Mouse (Mus musculus) thymus, adult 2 months (tissue): ENCODE measurements around the gene Pilra.

Source experiments
- CTCF ChIP-seq: fragments of 200-500 bp; IDR thresholded peaks from 2 replicates; pipeline ENCODE4 v1.5.1; 2012; ENCODE audit warnings: mild to moderate bottlenecking, control low read depth, low read length, moderate library complexity, borderline replicate concordance; ENCODE audit not compliant: control insufficient read depth, poor library complexity, insufficient read depth; ENCODE audit errors: extremely low read depth
- POLR2A ChIP-seq: fragments of 200-500 bp; IDR thresholded peaks from 2 replicates; pipeline ENCODE4 v1.6.1; 2012; ENCODE audit warnings: mild to moderate bottlenecking, low read length, control low read depth, moderate library complexity; ENCODE audit not compliant: control insufficient read depth, poor library complexity, insufficient read depth; ENCODE audit errors: extremely low read depth

DNA sequence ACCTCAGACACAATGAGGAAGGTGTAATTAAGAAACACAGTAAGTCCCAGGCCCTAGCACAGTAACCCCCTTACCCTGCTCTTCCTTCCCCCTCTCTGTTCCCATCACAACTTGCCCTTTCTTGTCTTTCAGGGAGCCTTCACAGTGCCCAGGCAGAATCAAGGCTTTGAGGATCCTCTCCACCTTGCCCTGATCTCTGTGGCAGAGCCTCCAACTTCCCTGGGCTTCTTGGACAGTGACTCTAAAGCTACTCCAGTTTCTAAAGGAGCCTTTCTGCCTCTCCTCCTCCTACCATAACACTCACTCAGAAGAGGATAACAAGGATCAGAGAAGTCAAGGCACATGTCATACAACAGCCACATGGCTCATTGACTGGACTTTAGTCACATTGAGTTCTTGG, 530 bp upstream of the Pilra start:
- no peak for TF ChIP-seq CTCF
- TF ChIP-seq POLR2A = no peak
